Mouse (Mus musculus): Measurements from ENCODE around the gene Psma7. TPM values are rescaled to one million over a fixed set of nuclear protein-coding genes. Genes with fewer than 3 reads are reported as not detected.
A peak's percentile ranks its signal among the peaks of the same experiment; 100 is the strongest.

Gene Psma7
- polyA plus RNA-seq, 1 experiment from 2014 or later: 264 TPM

DNA sequence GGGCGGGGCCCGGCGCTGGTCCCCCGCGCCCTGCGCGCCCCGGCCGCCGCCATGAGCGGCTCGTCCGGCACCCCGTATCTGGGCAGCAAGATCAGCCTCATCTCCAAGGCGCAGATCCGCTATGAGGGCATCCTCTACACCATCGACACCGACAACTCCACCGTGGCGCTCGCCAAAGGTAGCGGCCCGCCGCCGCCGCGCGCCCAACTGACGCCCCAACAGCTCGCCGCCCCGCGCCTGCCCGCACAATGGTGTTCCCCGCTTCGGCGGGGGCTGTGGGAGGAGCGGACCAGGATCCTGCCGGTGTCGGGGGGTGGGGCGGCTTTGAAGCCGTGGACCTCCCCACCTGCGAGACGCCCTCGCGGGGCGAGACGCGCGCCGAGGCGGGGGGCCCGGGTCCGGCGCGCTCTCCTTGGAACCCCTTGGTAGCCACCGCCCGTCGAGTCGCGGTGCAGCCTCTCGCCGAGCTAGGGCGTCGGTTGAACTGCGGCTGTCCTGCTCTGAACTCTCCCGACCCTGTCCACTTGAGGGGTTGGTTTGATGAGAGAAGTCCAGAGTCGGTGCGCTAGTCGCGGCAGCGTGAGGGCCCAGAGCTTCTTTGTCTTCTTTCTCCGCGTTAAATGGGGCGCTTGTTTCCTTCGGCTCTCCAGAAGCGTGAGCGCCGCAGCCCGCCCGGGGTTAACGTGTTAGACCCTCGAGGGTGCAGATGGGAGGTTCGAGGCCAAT is 16.9 kb downstream of the Psma7 start:
- H3K4me2 ChIP-seq (ENCODE audit: low read depth, low read length): peak overlapping the region; percentile 98
- H3K27me3 ChIP-seq (ENCODE audit: insufficient read depth, low read length): no peaks in the 10 kb centered on the region; the same call in 1 of the 2 replicates
- H3K9ac ChIP-seq (replicated peaks): peak overlapping the region; percentile 93
- H3K9me3 ChIP-seq (ENCODE audit: low read length): no peaks in the 10 kb centered on the region
- DNase-seq (peak; percentile 64), ATAC-seq (peak; percentile 22)
- TF ChIP-seq EP300 (IDR thresholded peaks at IDR 0.05; ENCODE audit: low read depth) (no peak), CTCF (IDR thresholded peaks at IDR 0.05; ENCODE audit: low read depth) (no peak)
- peaks cover 23% of the 10 kb centered on the region for H3K4me1 ChIP-seq (ENCODE audit: insufficient read depth)
- peaks cover 15% of the 10 kb centered on the region for H3K36me3 ChIP-seq (replicated peaks; ENCODE audit: insufficient read depth, low read length)
- WGBS (ENCODE audit: insufficient replicate concordance): 3% methylated on average over 61 of the region's 84 CpGs
- H3K4me3 ChIP-seq (ENCODE audit: low read depth, low read length): peak overlapping the region; percentile 89
- H3K27ac ChIP-seq (ENCODE audit: low read depth): peak overlapping the region; percentile 96

DNA sequence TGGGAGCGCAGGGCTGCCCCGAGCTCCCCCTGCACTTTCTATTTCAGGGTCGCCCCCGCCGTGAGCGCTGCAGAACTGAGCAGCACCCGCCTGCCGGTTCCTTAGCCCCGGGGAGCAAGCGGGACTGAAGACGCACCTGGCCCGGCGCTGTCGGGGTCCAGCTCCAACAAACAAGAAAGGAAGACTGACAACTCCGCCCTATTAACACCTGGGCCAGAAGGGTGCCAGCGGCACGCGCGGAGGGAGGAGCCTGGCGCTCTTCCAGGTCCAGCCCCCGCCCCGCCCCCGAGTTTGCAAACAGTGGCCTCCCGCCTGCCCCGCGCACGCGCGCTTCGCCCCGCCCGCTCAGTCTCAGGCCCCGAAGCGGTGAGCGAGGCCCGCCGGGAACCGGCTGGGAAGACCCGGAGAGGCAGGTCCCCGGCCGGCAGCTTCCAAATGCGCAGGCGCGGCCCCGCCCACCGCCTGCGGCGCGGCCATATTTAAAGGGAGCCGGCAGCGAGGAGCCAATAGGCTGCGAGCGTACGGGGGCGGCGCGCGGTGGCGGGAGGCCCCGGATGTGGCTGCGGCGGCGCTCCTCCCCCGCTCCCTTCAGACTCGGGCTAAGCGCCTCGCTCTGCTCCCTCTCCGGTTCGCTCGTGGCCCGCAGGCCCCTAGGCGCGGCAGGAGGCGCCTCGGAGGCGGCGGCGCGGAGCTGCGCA is 17.7 kb downstream of the Psma7 start, which contains the start of gene Lsm14b:
TSS of gene Lsm14b (plus strand) at position 587 of the 698 bp plus-strand sequence.
- Histone ChIP-seq H3K4me1 (ENCODE audit: insufficient read depth) (peaks cover 23% of the 10 kb centered on the region), H3K27me3 (ENCODE audit: insufficient read depth, low read length) (no peaks in the 10 kb centered on the region; the same call in 1 of the 2 replicates), H3K27ac (ENCODE audit: low read depth) (peak within 1 kb of the TSS; percentile 96), H3K4me2 (ENCODE audit: low read depth, low read length) (peak within 1 kb of the TSS; percentile 98), H3K4me3 (ENCODE audit: low read depth, low read length) (peak within 1 kb of the TSS; percentile 89), H3K9ac (replicated peaks) (peak within 1 kb of the TSS; percentile 93), H3K9me3 (ENCODE audit: low read length) (no peaks in the 10 kb centered on the region), H3K36me3 (replicated peaks; ENCODE audit: insufficient read depth, low read length) (peaks cover 15% of the 10 kb centered on the region)
- DNase-seq (peak; percentile 99), ATAC-seq (peak; percentile 93)
- no peak for TF ChIP-seq CTCF (IDR thresholded peaks at IDR 0.05; ENCODE audit: low read depth)
- TF ChIP-seq EP300 (IDR thresholded peaks at IDR 0.05; ENCODE audit: low read depth): no peak
- WGBS (ENCODE audit: insufficient replicate concordance): 2% methylated on average over 60 of the region's 80 CpGs

DNA sequence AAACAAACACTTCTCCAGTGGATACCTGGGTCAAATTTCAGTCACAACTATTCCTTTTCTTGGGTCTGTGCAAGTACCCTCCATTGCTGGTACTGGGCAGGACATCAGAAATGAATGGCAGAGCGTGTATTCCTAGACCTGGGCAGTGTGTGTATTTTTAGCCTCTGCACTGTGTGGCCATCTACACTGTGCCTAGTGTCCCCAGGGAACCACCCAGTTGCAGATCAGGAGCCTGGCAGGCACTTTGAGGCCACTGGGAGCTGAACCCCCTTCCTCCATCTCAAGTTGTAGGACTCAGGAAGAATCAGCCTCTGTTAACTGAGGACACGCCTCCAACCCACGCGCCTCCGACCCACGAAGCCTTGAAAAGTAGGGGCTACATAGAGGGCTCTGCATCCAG is 19.5 kb downstream of the Psma7 start:
- H3K27me3 ChIP-seq (ENCODE audit: insufficient read depth, low read length): no peaks in the 10 kb centered on the region; the same call in 1 of the 2 replicates
- ATAC-seq: no peak
- DNase-seq: no peak
- H3K9ac ChIP-seq (replicated peaks): no peak overlapping the region
- TF ChIP-seq CTCF (IDR thresholded peaks at IDR 0.05; ENCODE audit: low read depth) (no peak), EP300 (IDR thresholded peaks at IDR 0.05; ENCODE audit: low read depth) (no peak)
- WGBS (ENCODE audit: insufficient replicate concordance): 64% methylated on average over 6 of the region's 6 CpGs
- no peak overlapping the region for H3K27ac ChIP-seq (ENCODE audit: low read depth)
- no peaks in the 10 kb centered on the region for H3K9me3 ChIP-seq (ENCODE audit: low read length)
- H3K4me3 ChIP-seq (ENCODE audit: low read depth, low read length): no peak overlapping the region
- 0 out of 2 replicates have a peak, but pooled peaks cover 3% of the 10 kb centered on the region for H3K36me3 ChIP-seq (replicated peaks; ENCODE audit: insufficient read depth, low read length)
- no peak overlapping the region for H3K4me2 ChIP-seq (ENCODE audit: low read depth, low read length)
- H3K4me1 ChIP-seq (ENCODE audit: insufficient read depth): peaks cover 23% of the 10 kb centered on the region

DNA sequence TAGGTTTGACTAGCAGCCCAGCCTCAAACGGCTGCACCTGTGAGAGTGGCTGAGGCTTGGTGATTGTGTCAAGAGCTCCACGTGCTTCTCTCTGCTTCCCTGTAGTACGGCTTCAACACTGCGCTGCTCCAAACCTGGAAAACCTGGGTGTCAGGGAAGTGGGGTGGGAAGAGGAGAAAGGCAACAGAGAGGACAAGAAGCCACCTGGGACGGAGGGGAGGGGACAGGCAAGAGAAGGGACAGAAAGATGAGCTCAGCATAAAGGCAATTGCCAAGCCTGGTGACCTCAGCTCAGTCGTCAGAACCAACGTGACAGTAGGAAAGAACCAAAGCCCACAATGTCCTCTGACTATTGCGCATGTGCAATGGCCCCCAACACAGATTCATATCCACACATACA is 21.3 kb downstream of the Psma7 start:
- Histone ChIP-seq H3K4me3 (ENCODE audit: low read depth, low read length) (no peak overlapping the region), H3K9ac (replicated peaks) (no peak overlapping the region), H3K4me1 (ENCODE audit: insufficient read depth) (peaks cover 10% of the 10 kb centered on the region), H3K27ac (ENCODE audit: low read depth) (no peak overlapping the region), H3K4me2 (ENCODE audit: low read depth, low read length) (no peak overlapping the region), H3K36me3 (replicated peaks; ENCODE audit: insufficient read depth, low read length) (no peaks in the 10 kb centered on the region), H3K9me3 (ENCODE audit: low read length) (no peaks in the 10 kb centered on the region), H3K27me3 (ENCODE audit: insufficient read depth, low read length) (no peaks in the 10 kb centered on the region; the same call in 1 of the 2 replicates)
- 63% methylated on average over 8 of the region's 8 CpGs for WGBS (ENCODE audit: insufficient replicate concordance)
- ATAC-seq (no peak), DNase-seq (no peak)
- TF ChIP-seq EP300 (IDR thresholded peaks at IDR 0.05; ENCODE audit: low read depth) (no peak), CTCF (IDR thresholded peaks at IDR 0.05; ENCODE audit: low read depth) (no peak)

DNA sequence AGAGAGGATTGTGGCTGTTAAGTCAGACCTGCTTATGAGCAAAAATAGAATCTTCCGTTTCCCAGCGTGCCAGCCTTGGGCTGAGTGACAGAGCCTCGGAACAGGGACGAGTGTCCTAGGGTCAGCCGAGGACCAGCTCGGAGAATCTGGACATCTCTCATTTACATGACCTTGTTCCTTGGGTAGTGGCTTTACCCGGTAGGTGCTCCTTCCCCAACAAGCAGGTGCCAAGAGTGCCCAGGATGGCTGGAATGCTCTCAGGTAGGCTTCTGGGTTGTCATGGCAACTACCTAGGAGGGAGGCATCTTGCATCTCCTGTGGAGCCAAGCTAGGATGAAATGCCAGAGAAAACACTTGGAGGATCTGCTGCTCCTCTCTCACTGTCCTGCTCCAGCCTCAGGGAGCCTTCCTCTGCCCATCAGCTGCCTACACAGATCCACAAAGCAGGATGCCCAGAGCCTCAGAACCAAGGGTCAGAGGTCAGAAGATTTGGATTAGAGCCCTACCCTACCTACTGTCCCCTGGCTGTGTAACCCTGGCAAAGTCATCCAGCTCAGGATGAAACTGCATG is 22.1 kb downstream of the Psma7 start:
- ATAC-seq: no peak
- 77% methylated on average over 7 of the region's 7 CpGs for WGBS (ENCODE audit: insufficient replicate concordance)
- peaks cover 4% of the 10 kb centered on the region; the same call in 1 of the 2 replicates for H3K4me1 ChIP-seq (ENCODE audit: insufficient read depth)
- no peak overlapping the region for H3K4me3 ChIP-seq (ENCODE audit: low read depth, low read length)
- no peak overlapping the region for H3K9ac ChIP-seq (replicated peaks)
- H3K27me3 ChIP-seq (ENCODE audit: insufficient read depth, low read length): no peaks in the 10 kb centered on the region; the same call in 1 of the 2 replicates
- no peaks in the 10 kb centered on the region for H3K36me3 ChIP-seq (replicated peaks; ENCODE audit: insufficient read depth, low read length)
- no peak overlapping the region for H3K4me2 ChIP-seq (ENCODE audit: low read depth, low read length)
- no peaks in the 10 kb centered on the region for H3K9me3 ChIP-seq (ENCODE audit: low read length)
- no peak for DNase-seq
- TF ChIP-seq EP300 (IDR thresholded peaks at IDR 0.05; ENCODE audit: low read depth): no peak
- no peak for TF ChIP-seq CTCF (IDR thresholded peaks at IDR 0.05; ENCODE audit: low read depth)
- no peak overlapping the region for H3K27ac ChIP-seq (ENCODE audit: low read depth)

DNA sequence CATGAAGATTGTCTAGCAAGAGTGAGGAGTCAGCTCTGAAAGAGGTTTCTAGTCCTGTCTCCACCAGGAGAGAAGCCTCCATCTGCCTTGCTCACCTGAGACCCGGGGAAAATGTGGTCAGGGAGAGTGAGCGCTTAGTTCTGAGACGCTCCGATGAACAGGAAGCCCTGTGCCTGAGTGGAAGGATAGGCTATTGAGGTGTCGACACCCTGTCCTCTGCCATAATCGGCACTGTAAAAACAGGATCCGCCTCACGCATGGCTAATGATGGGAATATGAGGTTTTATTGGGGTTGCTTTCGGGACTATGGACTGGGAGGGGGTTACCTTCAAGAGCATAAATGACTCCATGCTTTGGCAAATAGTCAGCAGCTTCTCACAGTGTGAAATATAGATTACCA is 23.7 kb downstream of the Psma7 start:
- Histone ChIP-seq H3K9me3 (ENCODE audit: low read length) (no peaks in the 10 kb centered on the region), H3K4me3 (ENCODE audit: low read depth, low read length) (no peak overlapping the region), H3K27ac (ENCODE audit: low read depth) (no peak overlapping the region), H3K4me2 (ENCODE audit: low read depth, low read length) (no peak overlapping the region), H3K27me3 (ENCODE audit: insufficient read depth, low read length) (no peaks in the 10 kb centered on the region; the same call in 1 of the 2 replicates), H3K4me1 (ENCODE audit: insufficient read depth) (no peaks in the 10 kb centered on the region), H3K36me3 (replicated peaks; ENCODE audit: insufficient read depth, low read length) (no peaks in the 10 kb centered on the region), H3K9ac (replicated peaks) (no peak overlapping the region)
- ATAC-seq (no peak), DNase-seq (no peak)
- TF ChIP-seq CTCF (IDR thresholded peaks at IDR 0.05; ENCODE audit: low read depth) (no peak), EP300 (IDR thresholded peaks at IDR 0.05; ENCODE audit: low read depth) (no peak)
- 73% methylated on average over 9 of the region's 9 CpGs for WGBS (ENCODE audit: insufficient replicate concordance)

Data from liver, postnatal 0 days (tissue).